Mouse (Mus musculus) thymus, adult 2 months (tissue): Measurements from ENCODE around the gene Hnf4a.

Experiments used
- CTCF ChIP-seq: fragments of 200-500 bp; IDR thresholded peaks from 2 replicates; pipeline ENCODE4 v1.5.1; 2012; ENCODE audit warnings: mild to moderate bottlenecking, control low read depth, low read length, moderate library complexity, borderline replicate concordance; ENCODE audit not compliant: control insufficient read depth, poor library complexity, insufficient read depth; ENCODE audit errors: extremely low read depth
- POLR2A ChIP-seq: fragments of 200-500 bp; IDR thresholded peaks from 2 replicates; pipeline ENCODE4 v1.6.1; 2012; ENCODE audit warnings: mild to moderate bottlenecking, low read length, control low read depth, moderate library complexity; ENCODE audit not compliant: control insufficient read depth, poor library complexity, insufficient read depth; ENCODE audit errors: extremely low read depth

DNA sequence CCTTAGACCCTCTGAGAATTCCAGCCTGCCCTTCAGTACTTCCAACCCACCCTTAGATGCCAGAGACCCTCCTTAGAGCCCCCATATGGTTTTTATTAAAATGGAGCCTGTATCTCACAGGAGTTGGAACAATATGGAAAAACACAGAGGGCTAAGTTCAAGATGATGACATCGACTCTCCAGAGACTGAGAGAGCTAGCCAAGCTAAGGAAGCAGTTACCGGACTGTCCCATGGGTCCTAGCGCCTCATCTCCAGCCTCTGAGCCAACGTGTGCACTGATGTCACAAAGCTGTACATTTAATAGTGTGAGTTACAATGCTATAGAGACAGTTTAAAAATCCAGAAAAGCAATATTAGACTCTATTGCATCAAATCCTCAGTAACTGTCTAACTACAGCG is 84.4 kb downstream of the Hnf4a start:
- TF ChIP-seq POLR2A, result no peak
- TF ChIP-seq CTCF, result no peak
